Mouse (Mus musculus) forebrain, postnatal 0 days (tissue): ENCODE measurements around the gene Pcsk4. TPM values are rescaled to one million over a fixed set of nuclear protein-coding genes. Genes with fewer than 3 reads are reported as not detected.

Experiments
- ATAC-seq: fragments of 200-750 bp; cut with Nextera tagmentation; 2 replicates; pipeline ENCODE4 v1.8.0; 2017; ENCODE audit warnings: mild to moderate bottlenecking, moderate library complexity
- DNase-seq: peaks from one replicate; pipeline ENCODE4 v3.0.0-alpha.2; 2015
- H3K27ac ChIP-seq: fragments of 300-500 bp; sonication (generic); 2 replicates; pipeline ENCODE4 v1.5.1; 2014; ENCODE audit warnings: low read depth, mild to moderate bottlenecking, antibody characterized with exemption, low read length, moderate library complexity, mixed read lengths
- H3K27me3 ChIP-seq: fragments of 300-500 bp; sonication (generic); 2 replicates; pipeline ENCODE4 v1.6.1; 2014; ENCODE audit warnings: mild to moderate bottlenecking, low read length, mixed read lengths; ENCODE audit not compliant: insufficient read depth
- H3K36me3 ChIP-seq: fragments of 300-500 bp; sonication (generic); 2 replicates; pipeline ENCODE4 v1.6.1; 2014; ENCODE audit warnings: mild to moderate bottlenecking, moderate library complexity; ENCODE audit not compliant: insufficient read depth
- H3K4me1 ChIP-seq: fragments of 300-500 bp; sonication (generic); 2 replicates; pipeline ENCODE4 v1.6.1; 2014; ENCODE audit warnings: antibody characterized with exemption; ENCODE audit not compliant: insufficient read depth
- H3K4me2 ChIP-seq: fragments of 300-500 bp; sonication (generic); 2 replicates; pipeline ENCODE4 v1.6.1; 2014; ENCODE audit warnings: low read depth, mild to moderate bottlenecking, moderate library complexity
- H3K4me3 ChIP-seq: fragments of 300-500 bp; sonication (generic); 2 replicates; pipeline ENCODE4 v1.5.1; 2014; ENCODE audit warnings: low read depth, low read length, mixed read lengths
- H3K9ac ChIP-seq: fragments of 300-500 bp; sonication (generic); 2 replicates; pipeline ENCODE4 v1.6.1; 2014; ENCODE audit warnings: mild to moderate bottlenecking
- H3K9me3 ChIP-seq: fragments of 300-500 bp; sonication (generic); 2 replicates; pipeline ENCODE4 v1.6.1; 2016; ENCODE audit warnings: low read length
- CTCF ChIP-seq: sonication (generic); IDR thresholded peaks from 2 replicates; pipeline ENCODE4 v1.5.1; 2016; ENCODE audit warnings: antibody characterized with exemption, control low read depth, low read depth
- WGBS: fragments of 180-500 bp; shearing (Covaris S2); extraction: QIAGEN DNeasy Blood & Tissue Kit; methylation state at CpG from one replicate; pipeline ENCODE4 v1.1.7; 2014; 5-methylcytosine and 5-hydroxymethylcytosine counted together
- polyA plus RNA-seq: library from polyadenylated mRNA; unstranded; fragments of >200 nt; fragmentation: Nextera tagmentation; extraction: Ambion mirVana; gene quantifications from 2 replicates; pipeline ENCODE4 v1.2.1, GENCODE M21; 2015
- total RNA-seq: library from RNA; depleted of rRNA; stranded (reverse); fragments of >200 nt; gene quantifications from 2 replicates; pipeline ENCODE4 v1.2.3, GENCODE M21; 2014

The Pcsk4 gene
- total and polyA plus RNA-seq, 2 experiments from 2014 or later = 3.8 to 7.4 TPM

GRCm38 (mm10) chr10:80342305-80342748 is 13.0 kb upstream of the Pcsk4 start:
- no peak; the same call in 1 of the 2 replicates for ATAC-seq
- no peak overlapping the region for H3K27ac ChIP-seq
- no peak overlapping the region for H3K9ac ChIP-seq
- peaks cover 65% of the 10 kb centered on the region for H3K27me3 ChIP-seq
- peak overlapping the region; percentile 33 for H3K4me3 ChIP-seq
- no peak for DNase-seq
- H3K4me2 ChIP-seq = peak overlapping the region; percentile 49
- peaks cover 7% of the 10 kb centered on the region; the same call in 1 of the 2 replicates for H3K4me1 ChIP-seq
- WGBS = 4% methylated on average over 26 of the region's 26 CpGs
- H3K9me3 ChIP-seq = no peaks in the 10 kb centered on the region
- no peak for TF ChIP-seq CTCF
- H3K36me3 ChIP-seq = no peaks in the 10 kb centered on the region

GRCm38 (mm10) chr10:80341491-80342304 is 12.4 kb upstream of the Pcsk4 start:
- TF ChIP-seq CTCF = no peak
- Histone ChIP-seq H3K4me3 (peak overlapping the region; percentile 33), H3K9me3 (no peaks in the 10 kb centered on the region), H3K4me2 (peak overlapping the region; percentile 49; the same call in 1 of the 2 replicates), H3K36me3 (no peaks in the 10 kb centered on the region), H3K4me1 (peaks cover 7% of the 10 kb centered on the region; the same call in 1 of the 2 replicates), H3K27me3 (peaks cover 61% of the 10 kb centered on the region), H3K9ac (no peak overlapping the region), H3K27ac (no peak overlapping the region)
- ATAC-seq (no peak), DNase-seq (no peak)
- WGBS = 4% methylated on average over 43 of the region's 47 CpGs

- ATAC-seq (no peak), DNase-seq (no peak)
- H3K36me3 ChIP-seq = no peaks in the 10 kb centered on the region
- H3K9ac ChIP-seq = no peak overlapping the region
- H3K27ac ChIP-seq = no peak overlapping the region
- TF ChIP-seq CTCF = no peak
- H3K27me3 ChIP-seq = peaks cover 57% of the 10 kb centered on the region
- H3K9me3 ChIP-seq = no peaks in the 10 kb centered on the region
- H3K4me2 ChIP-seq = no peak overlapping the region
- no peak overlapping the region for H3K4me3 ChIP-seq
- peaks cover 7% of the 10 kb centered on the region; the same call in 1 of the 2 replicates for H3K4me1 ChIP-seq
- 16% methylated on average over 21 of the region's 21 CpGs for WGBS
These were observed 11.7 kb upstream of the Pcsk4 start for GRCm38 (mm10) chr10:80341026-80341425.

GRCm38 (mm10) chr10:80339941-80340750 is 10.8 kb upstream of the Pcsk4 start:
- ATAC-seq = peak; percentile 52
- no peak overlapping the region for H3K4me2 ChIP-seq
- WGBS = 24% methylated on average over 19 of the region's 19 CpGs
- peak; percentile 93 for TF ChIP-seq CTCF
- peaks cover 49% of the 10 kb centered on the region for H3K27me3 ChIP-seq
- DNase-seq = peak; percentile 86
- no peak overlapping the region for H3K27ac ChIP-seq
- peaks cover 7% of the 10 kb centered on the region; the same call in 1 of the 2 replicates for H3K4me1 ChIP-seq
- H3K9ac ChIP-seq = no peak overlapping the region
- no peaks in the 10 kb centered on the region for H3K9me3 ChIP-seq
- no peaks in the 10 kb centered on the region for H3K36me3 ChIP-seq
- H3K4me3 ChIP-seq = no peak overlapping the region

GRCm38 (mm10) chr10:80336263-80336662 is 7.0 kb upstream of the Pcsk4 start:
- Histone ChIP-seq H3K36me3 (no peaks in the 10 kb centered on the region), H3K27me3 (peaks cover 11% of the 10 kb centered on the region), H3K4me2 (no peak overlapping the region), H3K27ac (no peak overlapping the region), H3K4me1 (no peaks in the 10 kb centered on the region), H3K9me3 (no peaks in the 10 kb centered on the region), H3K9ac (no peak overlapping the region), H3K4me3 (no peak overlapping the region)
- DNase-seq (no peak), ATAC-seq (no peak)
- WGBS = 91% methylated on average over 12 of the region's 12 CpGs
- TF ChIP-seq CTCF = no peak

GRCm38 (mm10) chr10:80332525-80332989 is 3.3 kb upstream of the Pcsk4 start:
- ATAC-seq (no peak), DNase-seq (no peak)
- H3K27me3 ChIP-seq = 0 out of 2 replicates have a peak, but pooled peaks cover 5% of the 10 kb centered on the region
- H3K9me3 ChIP-seq = no peaks in the 10 kb centered on the region
- no peak overlapping the region for H3K9ac ChIP-seq
- peaks cover 11% of the 10 kb centered on the region for H3K4me1 ChIP-seq
- no peak overlapping the region for H3K4me3 ChIP-seq
- H3K4me2 ChIP-seq = no peak overlapping the region
- WGBS = 82% methylated on average over 5 of the region's 5 CpGs
- H3K27ac ChIP-seq = no peak overlapping the region
- TF ChIP-seq CTCF = no peak
- no peaks in the 10 kb centered on the region for H3K36me3 ChIP-seq
